8 mouse cellular contexts compared by ENCODE assay signal in genomic region chr8:116927880-116928279, GRCm38 (mm10). TPM values are rescaled to one million over a fixed set of nuclear protein-coding genes. Genes with fewer than 3 reads are reported as not detected.
DNase-seq lines count a peak whose midpoint lies in the region; ATAC-seq and TF ChIP-seq lines count a peak whose summit lies in the region.

No protein-coding gene starts in this region.

- H3K4me1 ChIP-seq in neural tube, embryonic 15.5 days: no peaks in the 10 kb centered on the region
- H3K4me1 ChIP-seq in intestine, postnatal 0 days (replicated peaks; ENCODE audit: control insufficient read depth, insufficient read depth, low read length): no peaks in the 10 kb centered on the region

- no peak overlapping the region for H3K4me3 ChIP-seq in neural tube, embryonic 15.5 days (replicated peaks)
- no peak overlapping the region for H3K4me3 ChIP-seq in intestine, postnatal 0 days (ENCODE audit: low read depth, low read length)

- no peak overlapping the region for H3K9ac ChIP-seq in neural tube, embryonic 15.5 days (replicated peaks)
- no peak overlapping the region for H3K9ac ChIP-seq in intestine, postnatal 0 days (ENCODE audit: low read depth, low read length)

- 88% methylated on average over 9 of the region's 9 CpGs for WGBS in neural tube, embryonic 15.5 days
- WGBS in intestine, postnatal 0 days: 80% methylated on average over 9 of the region's 9 CpGs

- peak; percentile 77 for TF ChIP-seq CTCF in intestine, postnatal 0 days (IDR thresholded peaks at IDR 0.05; ENCODE audit: low read depth)

- H3K27ac ChIP-seq in neural tube, embryonic 15.5 days (replicated peaks): no peak overlapping the region
- no peak overlapping the region for H3K27ac ChIP-seq in intestine, postnatal 0 days (ENCODE audit: low read depth, low read length)

- no peak overlapping the region for H3K4me2 ChIP-seq in neural tube, embryonic 15.5 days
- H3K4me2 ChIP-seq in intestine, postnatal 0 days (replicated peaks; ENCODE audit: low read depth): no peak overlapping the region

- no peaks in the 10 kb centered on the region for H3K36me3 ChIP-seq in neural tube, embryonic 15.5 days
- peaks cover 3% of the 10 kb centered on the region for H3K36me3 ChIP-seq in intestine, postnatal 0 days (ENCODE audit: control insufficient read depth, insufficient read depth)

- DNase-seq in adrenal gland, adult 18-20 months (ENCODE audit: low spot score in 2 of 2): peak; percentile 52
- DNase-seq in adrenal gland, postnatal 4 days (ENCODE audit: low spot score in 2 of 2): no peak
- DNase-seq in neural tube, embryonic 10.5 days (ENCODE audit: extremely low spot score, low spot score): peak; percentile 42
- DNase-seq in right cerebral cortex, postnatal 14 days: no peak
- DNase-seq in layer of hippocampus, postnatal 14 days (ENCODE audit: low spot score in 2 of 2): no peak

- no peaks in the 10 kb centered on the region for H3K9me3 ChIP-seq in neural tube, embryonic 15.5 days (replicated peaks)
- H3K9me3 ChIP-seq in intestine, postnatal 0 days (ENCODE audit: control insufficient read depth): no peaks in the 10 kb centered on the region

- ATAC-seq in neural tube, embryonic 15.5 days (ENCODE audit: low FRiP score): no peak
- ATAC-seq in intestine, postnatal 0 days: no peak
- peak; percentile 74 for ATAC-seq in megakaryocyte-erythroid progenitor cell, adult 5-6 weeks (replicated peaks; ENCODE audit: low FRiP score, low TSS enrichment, poor library complexity, severe bottlenecking)

- no peaks in the 10 kb centered on the region for H3K27me3 ChIP-seq in neural tube, embryonic 15.5 days (replicated peaks)
- H3K27me3 ChIP-seq in intestine, postnatal 0 days (replicated peaks; ENCODE audit: control insufficient read depth, insufficient read depth, low read length): no peaks in the 10 kb centered on the region

RNA-seq across cellular contexts. Expression of gene Cenpn, which starts 6.3 kb away (rescaled TPM):
- 1 to 10 TPM; 2.6 to 2.7 TPM for total RNA-seq in adrenal gland, adult 18-20 months (2021)
- total RNA-seq in adrenal gland, postnatal 4 days (2021): 10 to 100 TPM; 16.8 to 18.7 TPM
- 7.4 and 13.7 TPM in 2 replicates for polyA plus RNA-seq in neural tube, embryonic 15.5 days (2015; fragmentation: Nextera tagmentation; extraction: Ambion mirVana)
- polyA plus RNA-seq in intestine, postnatal 0 days (2015; fragmentation: Nextera tagmentation; extraction: Ambion mirVana): 4.7 and 5.7 TPM in 2 replicates
- total RNA-seq in megakaryocyte-erythroid progenitor cell, adult 5-6 weeks (2014; fragmentation: Nextera tagmentation): 48.4 and 59.1 TPM in 2 replicates
- 44.1 and 44.8 TPM in 2 replicates for total RNA-seq in megakaryocyte-erythroid progenitor cell, adult 5-6 weeks (2017)
- 1 to 10 TPM; 1.5 to 2.4 TPM for total RNA-seq in layer of hippocampus, postnatal 14 days (2021)

RNA-seq across cellular contexts. Expression of gene Cmc2, which starts 6.6 kb away (rescaled TPM):
- 10 to 100 TPM; 53.0 to 57.0 TPM for total RNA-seq in adrenal gland, adult 18-20 months (2021)
- total RNA-seq in adrenal gland, postnatal 4 days (2021): 10 to 100 TPM; 32.8 to 33.6 TPM
- 39.4 and 40.1 TPM in 2 replicates for polyA plus RNA-seq in neural tube, embryonic 15.5 days (2015; fragmentation: Nextera tagmentation; extraction: Ambion mirVana)
- 50.7 and 58.0 TPM in 2 replicates for polyA plus RNA-seq in intestine, postnatal 0 days (2015; fragmentation: Nextera tagmentation; extraction: Ambion mirVana)
- 45.4 and 48.0 TPM in 2 replicates for total RNA-seq in megakaryocyte-erythroid progenitor cell, adult 5-6 weeks (2014; fragmentation: Nextera tagmentation)
- 51.6 and 53.3 TPM in 2 replicates for total RNA-seq in megakaryocyte-erythroid progenitor cell, adult 5-6 weeks (2017)
- 10 to 100 TPM; 12.2 to 12.6 TPM for total RNA-seq in layer of hippocampus, postnatal 14 days (2021)

RNA-seq across cellular contexts. Expression of gene Atmin, which starts 15.3 kb away (rescaled TPM):
- 10 to 100 TPM; 24.3 to 25.0 TPM for total RNA-seq in adrenal gland, adult 18-20 months (2021)
- 10 to 100 TPM; 20.9 to 23.2 TPM for total RNA-seq in adrenal gland, postnatal 4 days (2021)
- 19.4 and 19.6 TPM in 2 replicates for polyA plus RNA-seq in neural tube, embryonic 15.5 days (2015; fragmentation: Nextera tagmentation; extraction: Ambion mirVana)
- polyA plus RNA-seq in intestine, postnatal 0 days (2015; fragmentation: Nextera tagmentation; extraction: Ambion mirVana): 5.5 and 6.2 TPM in 2 replicates
- 15.5 and 19.7 TPM in 2 replicates for total RNA-seq in megakaryocyte-erythroid progenitor cell, adult 5-6 weeks (2014; fragmentation: Nextera tagmentation)
- 10.9 and 18.4 TPM in 2 replicates for total RNA-seq in megakaryocyte-erythroid progenitor cell, adult 5-6 weeks (2017)
- 10 to 100 TPM; 35.0 to 37.5 TPM for total RNA-seq in layer of hippocampus, postnatal 14 days (2021)

RNA-seq across cellular contexts. Expression of gene 1700030J22Rik, which starts 50.9 kb away (rescaled TPM):
- total RNA-seq in adrenal gland, adult 18-20 months (2021): 1 to 10 TPM; 1.4 to 1.5 TPM
- total RNA-seq in adrenal gland, postnatal 4 days (2021): 1 to 10 TPM in 1 of 2 experiments, under 1 TPM in 1; 0.96 to 1.5 TPM
- polyA plus RNA-seq in neural tube, embryonic 15.5 days (2015; fragmentation: Nextera tagmentation; extraction: Ambion mirVana): 5.9 and 7.0 TPM in 2 replicates
- 0.34 and 0.46 TPM in 2 replicates for polyA plus RNA-seq in intestine, postnatal 0 days (2015; fragmentation: Nextera tagmentation; extraction: Ambion mirVana)
- 0.64 TPM in 1 of 2 replicates, not detected in the other for total RNA-seq in megakaryocyte-erythroid progenitor cell, adult 5-6 weeks (2014; fragmentation: Nextera tagmentation)
- total RNA-seq in megakaryocyte-erythroid progenitor cell, adult 5-6 weeks (2017): 0.38 TPM in 1 of 2 replicates, not detected in the other
- 1 to 10 TPM; 9.5 to 9.7 TPM for total RNA-seq in layer of hippocampus, postnatal 14 days (2021)

Comparison
In these comparisons a context has a peak if more than half of its experiments do, and no peak if none do; other contexts are left out.
1. DNase-seq: peak in adrenal gland, adult 18-20 months (2 of 2) and neural tube, embryonic 10.5 days (single experiment); none in adrenal gland, postnatal 4 days (0 of 2), right cerebral cortex, postnatal 14 days (single experiment) and layer of hippocampus, postnatal 14 days (0 of 2).
2. RNA of gene Cenpn, which starts 6.3 kb away (total RNA-seq): 44.1 to 59.1 TPM in megakaryocyte-erythroid progenitor cell, adult 5-6 weeks and 16.8 to 18.7 TPM in adrenal gland, postnatal 4 days; 2.6 to 2.7 TPM in adrenal gland, adult 18-20 months and 1.5 to 2.4 TPM in layer of hippocampus, postnatal 14 days; every median in the first group is over 4 times any median in the second.